Mouse (Mus musculus) skeletal muscle tissue, adult 2 months (tissue): Measurements from ENCODE around the gene Pi4ka.
A peak's percentile ranks its signal among the peaks of the same experiment; 100 is the strongest.

Source experiments
- DNase-seq: peaks from one replicate; pipeline ENCODE4 v3.0.0-alpha.2; 2012; ENCODE audit warnings: low read depth, low spot score

The Pi4ka gene

DNA sequence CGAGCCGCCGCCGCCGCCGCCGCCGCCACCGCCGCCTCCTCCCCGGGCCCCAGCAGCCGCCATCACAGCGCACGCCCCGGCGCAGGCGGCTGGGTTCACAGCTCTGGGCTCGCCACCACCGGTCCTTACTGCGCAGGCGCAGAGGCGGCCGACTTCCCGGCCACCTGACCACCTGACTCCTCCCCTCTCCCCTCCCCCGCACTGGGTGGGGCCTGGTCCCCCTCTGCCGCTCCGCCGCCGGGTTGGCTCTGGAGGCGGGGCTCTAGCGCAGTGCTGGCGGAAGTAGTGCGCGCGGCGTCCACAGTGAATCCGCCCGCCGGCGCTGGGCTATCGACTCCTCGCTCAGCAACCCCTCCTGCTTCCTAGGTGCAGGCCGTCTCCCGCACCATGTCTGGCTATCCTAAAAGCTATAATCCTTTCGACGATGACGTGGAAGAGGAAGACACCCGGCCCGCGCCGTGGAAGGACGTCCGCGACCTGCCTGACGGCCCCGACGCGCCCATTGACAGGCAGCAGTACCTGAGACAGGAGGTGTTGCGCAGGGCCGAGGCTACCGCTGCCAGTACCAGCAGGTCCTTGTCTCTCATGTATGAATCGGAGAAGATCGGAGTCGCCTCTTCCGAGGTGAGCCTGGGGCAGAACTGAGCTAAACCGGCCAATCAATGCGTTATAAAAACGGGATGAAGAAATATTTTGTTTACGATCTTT is at the start of gene Pi4ka, which contains the start of gene Snap29:
TSS of gene Pi4ka (minus strand) at position 579 of the 708 bp plus-strand sequence.
TSS of gene Snap29 (plus strand) at position 251 of the 708 bp plus-strand sequence.
- peak; percentile 98 for DNase-seq

DNA sequence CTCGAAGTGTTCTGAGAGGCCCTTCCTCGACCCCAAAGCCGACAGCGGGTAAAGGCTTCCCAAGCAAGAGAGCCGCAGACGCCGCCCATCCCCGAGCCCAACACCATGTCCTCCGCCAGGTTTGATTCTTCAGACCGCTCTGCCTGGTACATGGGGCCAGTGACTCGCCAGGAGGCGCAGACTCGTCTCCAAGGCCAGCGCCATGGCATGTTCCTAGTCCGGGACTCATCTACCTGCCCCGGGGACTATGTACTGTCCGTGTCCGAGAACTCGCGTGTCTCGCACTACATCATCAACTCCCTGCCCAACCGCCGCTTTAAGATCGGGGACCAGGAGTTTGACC is 46.2 kb upstream of the Pi4ka start:
- DNase-seq: peak; percentile 16

DNA sequence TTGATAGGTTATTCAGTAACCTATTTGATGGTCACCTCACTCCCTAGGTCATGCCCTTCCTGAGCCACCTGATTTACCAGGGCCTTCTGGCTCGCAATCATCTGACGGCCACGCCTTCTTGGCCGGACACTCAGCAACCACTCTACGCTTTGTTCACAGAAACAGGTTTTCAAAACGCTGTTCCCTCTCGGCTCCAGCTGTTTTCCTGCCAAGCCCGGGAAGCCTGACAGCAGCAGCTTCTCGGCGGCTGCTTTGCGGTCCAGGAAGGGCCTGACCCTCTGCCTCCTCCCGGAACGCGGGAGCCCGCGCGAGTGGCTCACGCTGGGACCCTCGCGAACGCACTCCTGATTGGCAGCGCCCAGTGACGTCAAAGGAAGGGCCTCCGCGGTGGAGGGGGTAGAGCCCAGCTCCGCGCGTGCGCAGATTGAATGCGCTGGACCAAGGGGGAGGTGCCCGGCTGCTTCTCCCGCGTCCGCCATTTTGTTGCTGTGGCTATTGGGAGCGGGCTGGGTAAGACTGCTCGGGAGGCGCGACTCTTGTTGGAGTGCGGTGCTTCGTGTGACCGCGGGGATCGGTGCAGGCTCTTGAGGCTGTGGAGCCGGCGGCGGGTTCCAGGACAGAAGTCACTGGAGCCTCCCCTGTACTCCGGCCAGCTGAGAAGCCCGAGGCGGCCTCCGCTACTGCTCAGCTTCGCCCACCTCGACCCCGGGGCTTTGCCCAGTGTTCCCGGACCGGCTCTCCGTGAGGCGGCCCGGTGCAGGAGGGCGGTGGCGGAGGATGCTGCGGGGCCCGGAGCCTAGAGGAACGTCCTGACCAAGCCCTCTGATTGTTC is 45.6 kb upstream of the Pi4ka start, which contains the start of gene Crkl:
TSS of gene Crkl (plus strand) at position 447 of the 832 bp plus-strand sequence.
- peak; percentile 97 for DNase-seq

DNA sequence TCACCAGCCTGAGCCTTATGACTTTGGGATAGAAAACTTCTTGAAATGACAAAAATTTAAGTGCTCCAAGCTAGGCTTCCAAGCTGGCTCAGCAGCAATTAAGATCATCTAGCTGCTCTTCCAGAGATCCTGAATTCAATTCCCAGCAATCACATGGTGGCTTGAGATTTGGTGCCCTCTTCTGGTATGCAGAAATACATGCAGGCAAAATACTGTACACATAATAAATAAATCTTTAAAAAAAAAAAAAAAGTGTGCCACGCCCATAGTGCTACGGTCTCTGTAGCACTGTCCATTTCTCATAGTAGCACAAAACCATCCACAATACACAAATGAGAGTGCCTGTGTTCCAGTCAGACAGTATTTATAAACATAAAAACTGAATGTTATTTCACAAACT is 26.5 kb upstream of the Pi4ka start:
- DNase-seq: no peak

DNA sequence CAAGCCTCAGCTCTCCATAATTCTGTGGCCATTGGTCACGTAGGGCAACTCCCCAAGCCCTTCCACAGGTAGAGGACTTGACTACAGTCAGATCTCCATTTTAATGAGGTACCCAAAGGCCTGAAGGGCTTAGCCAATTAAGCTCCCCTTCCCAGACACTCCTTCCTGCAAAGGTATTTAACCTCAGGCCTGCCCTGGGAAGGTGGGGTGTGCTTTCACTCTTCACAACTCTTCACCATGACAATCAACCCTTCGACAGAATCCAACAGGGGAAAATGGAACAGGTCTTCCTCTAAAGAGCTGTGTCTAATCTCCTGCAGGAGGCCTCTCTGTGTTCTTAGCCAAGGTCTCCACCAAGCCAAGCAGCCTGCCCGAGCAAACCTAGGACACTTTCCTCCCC is 16.9 kb upstream of the Pi4ka start:
- no peak for DNase-seq

DNA sequence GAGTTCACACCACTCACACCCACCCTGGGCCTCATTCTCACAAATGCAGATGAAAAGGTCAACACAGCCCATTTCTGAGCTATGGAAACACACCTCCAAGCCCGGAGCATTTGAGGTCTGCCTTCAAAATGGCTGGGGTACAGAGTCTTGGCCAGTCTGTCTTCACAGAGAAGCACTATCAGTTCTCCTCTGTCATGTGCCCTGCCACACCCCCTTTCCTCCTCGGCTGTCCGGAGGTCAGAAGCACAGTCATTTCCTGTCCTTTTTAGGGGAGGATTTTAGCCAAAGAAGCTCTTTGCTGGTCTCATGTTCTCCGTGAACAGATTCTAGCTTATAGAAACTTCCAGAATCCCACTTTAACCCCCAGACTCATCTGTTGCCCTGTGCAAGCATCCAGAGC is 4.1 kb upstream of the Pi4ka start:
- DNase-seq: no peak

DNA sequence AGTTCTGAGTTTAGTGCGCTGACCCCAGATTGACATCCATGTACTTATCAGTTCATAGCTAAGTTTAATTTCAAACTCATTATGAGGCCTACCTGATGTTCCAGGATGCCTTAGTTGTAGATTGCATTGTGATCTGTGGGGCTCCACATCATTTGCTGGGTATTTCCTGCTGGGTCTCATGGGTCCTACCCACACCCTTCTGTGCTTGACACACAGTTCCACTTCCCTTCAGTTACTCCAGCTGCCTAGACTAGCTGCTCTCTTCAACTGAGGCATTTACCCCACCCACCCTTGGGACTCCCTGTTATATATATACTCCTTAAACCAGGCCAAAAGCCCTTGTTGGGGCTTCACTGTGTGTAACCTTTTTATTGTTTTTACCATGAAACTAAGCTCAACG is 2.9 kb upstream of the Pi4ka start:
- DNase-seq: no peak

DNA sequence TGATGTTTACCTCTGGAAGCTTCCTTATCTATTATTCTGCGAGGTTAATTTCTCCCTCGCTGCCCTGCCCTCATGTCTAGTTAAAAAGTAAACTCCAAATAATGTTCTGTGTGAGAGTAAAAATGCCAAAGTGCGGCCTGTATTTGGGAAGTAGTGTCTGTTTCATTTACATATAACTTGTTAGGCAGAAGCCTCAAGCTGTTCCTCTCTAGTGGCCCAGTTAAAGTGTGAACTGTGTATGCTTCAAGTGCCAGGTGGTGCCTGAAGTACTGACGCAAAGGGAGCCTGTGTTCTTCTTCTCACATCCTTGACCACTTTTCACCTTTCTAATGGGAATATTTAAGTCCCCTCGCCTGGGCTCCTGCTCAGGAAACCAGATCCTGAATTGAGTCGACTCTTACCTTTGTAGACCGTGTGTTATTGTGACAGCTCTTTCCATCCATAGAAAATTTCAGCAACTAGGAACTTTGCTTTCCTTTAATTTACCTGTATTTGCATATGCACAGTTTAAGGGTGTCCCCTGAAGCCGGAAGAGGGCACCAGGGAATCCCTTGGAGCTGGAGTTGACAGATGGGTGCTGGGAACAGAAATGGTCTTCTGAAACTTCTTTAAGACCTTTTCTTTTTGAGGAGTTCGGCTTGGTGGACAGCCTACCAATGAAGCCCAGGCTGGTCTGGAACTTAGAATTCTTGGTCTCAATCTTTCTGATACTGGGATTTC is 558 bp upstream of the Pi4ka start:
- DNase-seq: no peak

DNA sequence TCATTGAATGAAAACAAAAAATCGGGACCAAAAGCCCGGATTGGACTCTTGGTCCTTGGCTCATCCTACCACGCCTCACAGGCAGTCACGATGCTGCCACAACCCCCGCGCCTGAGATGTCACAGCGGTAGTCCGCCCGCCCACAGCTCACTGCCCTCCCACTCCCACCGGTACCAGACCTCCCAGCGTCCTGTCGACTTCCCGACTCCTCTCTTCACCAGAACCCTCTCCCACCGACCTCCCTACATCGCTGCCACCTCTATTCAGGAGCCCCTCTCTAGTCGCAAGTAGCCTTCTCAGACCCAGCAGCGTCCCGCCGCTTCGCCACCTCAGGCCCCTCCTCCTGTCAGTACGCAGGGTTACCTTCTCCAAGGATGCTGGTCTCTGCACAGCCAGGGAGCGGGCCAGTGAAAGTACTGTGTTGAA is 830 bp downstream of the Pi4ka start:
- no peak for DNase-seq

DNA sequence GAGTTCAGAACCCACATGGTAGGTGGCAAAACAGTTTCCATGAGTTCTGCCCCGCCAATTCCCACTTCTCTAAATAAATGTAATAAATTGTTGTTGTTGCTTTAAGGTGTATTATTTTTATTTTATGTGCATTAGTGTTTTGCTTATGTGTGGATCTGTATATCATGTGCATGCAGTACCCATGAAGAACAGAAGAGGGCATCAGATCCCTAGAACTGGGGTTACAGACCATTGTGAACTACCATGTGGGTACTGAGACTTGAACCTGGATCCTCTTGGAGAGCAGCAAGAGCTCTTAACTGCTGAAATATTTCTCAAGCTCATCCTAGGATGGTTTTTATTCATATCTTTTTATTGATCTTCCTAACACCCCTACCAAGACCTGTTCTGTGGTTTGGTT is 3.3 kb downstream of the Pi4ka start:
- no peak for DNase-seq

DNA sequence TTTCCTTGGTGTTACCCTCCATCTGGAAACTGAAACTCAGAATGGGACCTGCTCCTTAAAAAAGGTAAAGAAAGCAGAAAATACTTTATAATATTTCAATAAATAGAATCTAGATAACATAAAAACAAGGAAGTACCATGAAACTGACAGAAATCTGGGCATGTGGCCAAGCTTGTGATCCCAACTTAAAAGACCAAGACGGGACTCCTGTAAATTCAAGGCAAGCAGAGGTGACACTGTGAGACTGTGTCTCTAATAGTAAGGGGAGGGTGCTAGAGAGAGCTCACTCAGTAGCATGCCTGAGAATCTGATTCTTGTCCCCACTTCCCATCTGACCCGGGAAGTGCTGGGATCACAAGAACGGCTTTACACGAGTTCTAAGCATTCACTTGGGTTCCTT is 13.3 kb downstream of the Pi4ka start:
- no peak for DNase-seq

DNA sequence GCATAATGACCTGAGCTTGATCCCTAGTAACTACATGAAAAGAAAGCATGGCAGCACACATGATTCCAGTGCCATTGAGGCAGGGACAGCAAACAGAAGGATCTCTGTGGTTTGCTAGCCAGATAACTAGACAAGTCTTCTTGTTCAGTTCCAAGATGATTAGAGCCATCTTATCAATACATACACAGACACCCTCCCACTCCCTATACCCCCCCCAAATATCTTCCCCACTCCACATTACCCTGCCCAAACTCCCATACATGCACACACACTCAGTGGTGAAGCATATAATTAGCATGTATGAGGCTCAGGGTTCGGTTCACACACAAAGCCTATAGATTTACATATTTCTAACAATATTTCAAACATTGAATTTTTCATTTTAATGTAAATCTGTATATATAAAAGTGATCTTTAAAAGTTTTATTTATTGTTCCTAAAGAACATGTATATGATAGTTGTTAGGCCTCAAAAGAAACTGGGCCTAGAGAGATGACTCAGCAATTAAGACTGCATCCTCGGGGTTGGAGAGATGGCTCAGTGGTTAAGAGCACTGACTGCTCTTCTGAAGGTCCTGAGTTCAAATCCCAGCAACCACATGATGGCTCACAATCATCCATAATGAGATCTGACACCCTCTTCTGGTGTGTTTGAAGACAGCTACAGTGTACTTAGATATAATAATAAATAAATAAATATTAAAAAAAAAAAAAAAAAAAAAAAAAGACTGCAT is 22.4 kb downstream of the Pi4ka start:
- DNase-seq: no peak

DNA sequence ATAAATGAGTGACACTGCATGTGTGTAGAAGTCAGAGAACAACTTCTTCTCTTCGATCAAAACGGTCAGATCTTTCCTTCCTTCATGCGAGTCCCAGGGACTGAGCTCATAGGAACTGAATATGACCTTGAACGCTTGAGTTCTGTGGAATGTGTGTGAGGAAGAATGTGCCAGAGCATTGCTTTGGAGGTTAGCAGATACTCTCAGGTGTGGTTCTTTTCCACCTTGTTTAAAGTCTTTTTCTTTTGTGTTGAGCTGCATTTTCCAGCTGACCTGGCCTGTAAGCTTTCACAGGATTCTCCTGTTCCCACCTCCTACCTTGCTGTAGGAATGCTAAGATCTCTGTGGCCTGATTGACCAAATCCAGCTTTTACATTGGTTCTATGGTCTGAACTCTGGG is 23.8 kb downstream of the Pi4ka start:
- DNase-seq: no peak

DNA sequence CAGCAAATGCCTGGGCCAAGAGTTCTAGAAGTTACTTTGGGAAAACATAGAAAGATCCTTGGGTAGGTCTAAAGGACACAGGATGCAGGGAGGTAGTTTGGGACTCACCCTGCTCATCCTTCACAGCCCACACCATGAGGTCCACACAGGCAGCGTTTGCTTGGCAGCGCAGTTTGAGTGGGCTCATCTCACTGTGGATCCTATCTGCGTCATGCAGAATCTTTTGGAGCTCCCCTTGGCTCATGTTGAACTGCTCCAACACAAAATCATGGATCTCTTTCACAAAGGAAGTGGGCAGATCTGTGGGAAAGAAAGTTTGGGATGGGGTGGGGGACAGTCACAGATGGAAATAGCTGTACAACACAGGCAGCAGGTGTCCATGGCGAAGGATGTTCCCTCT is 47.3 kb downstream of the Pi4ka start:
- no peak for DNase-seq

DNA sequence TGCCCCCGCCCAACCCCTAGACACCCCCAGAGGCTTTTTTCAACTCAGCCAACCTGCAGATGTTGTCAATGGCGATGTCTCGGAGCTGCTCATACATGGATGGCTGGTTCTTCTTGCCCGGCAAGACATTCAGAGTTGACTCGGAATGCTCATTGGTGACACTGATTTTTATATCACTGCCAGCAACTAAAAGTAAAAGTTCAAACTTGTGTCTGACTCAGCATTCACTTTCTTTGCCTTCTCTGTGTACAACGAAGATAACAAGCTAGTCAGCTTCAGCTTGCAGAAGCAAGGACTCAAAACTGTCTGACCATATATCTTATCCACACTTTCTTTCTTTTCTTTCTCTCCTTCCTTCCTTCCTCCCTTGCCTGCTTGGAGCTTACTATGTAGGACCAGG is 50.1 kb downstream of the Pi4ka start:
- DNase-seq: no peak

DNA sequence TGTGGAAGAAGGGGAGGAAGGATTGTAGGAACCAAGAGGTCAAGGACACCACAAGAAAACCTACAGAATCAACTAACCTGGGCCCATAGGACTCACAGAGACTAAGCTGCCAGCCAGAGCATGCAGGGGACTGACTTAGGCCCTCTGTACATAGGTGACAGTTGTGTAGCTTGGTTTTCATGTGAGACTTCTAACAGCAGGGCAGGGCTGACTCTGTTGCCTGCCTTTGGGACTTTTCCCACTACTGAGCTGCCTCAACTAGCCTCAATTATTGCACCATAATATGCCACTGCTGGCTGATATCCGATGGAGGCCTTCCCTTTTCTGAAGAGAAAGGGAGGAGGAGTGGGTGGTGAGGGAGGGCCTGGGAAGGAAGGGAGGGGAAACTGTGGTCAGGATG is 59.3 kb downstream of the Pi4ka start:
- DNase-seq: no peak

DNA sequence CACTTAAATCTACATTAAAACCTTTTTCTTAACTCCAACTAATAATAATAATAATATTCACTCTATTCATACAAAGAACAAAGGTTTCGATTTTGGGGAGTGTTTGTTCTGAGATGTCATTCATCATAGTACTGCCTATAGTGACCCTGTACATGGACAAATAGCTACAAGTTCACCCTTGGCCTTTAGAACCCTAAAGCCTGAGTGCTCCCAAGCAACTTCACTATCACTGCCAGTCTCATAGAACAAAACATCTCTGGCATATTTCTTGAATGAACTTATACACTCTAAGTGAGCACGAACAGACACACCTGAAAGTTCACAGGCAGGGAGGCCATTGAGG is 60.3 kb downstream of the Pi4ka start:
- DNase-seq: no peak

DNA sequence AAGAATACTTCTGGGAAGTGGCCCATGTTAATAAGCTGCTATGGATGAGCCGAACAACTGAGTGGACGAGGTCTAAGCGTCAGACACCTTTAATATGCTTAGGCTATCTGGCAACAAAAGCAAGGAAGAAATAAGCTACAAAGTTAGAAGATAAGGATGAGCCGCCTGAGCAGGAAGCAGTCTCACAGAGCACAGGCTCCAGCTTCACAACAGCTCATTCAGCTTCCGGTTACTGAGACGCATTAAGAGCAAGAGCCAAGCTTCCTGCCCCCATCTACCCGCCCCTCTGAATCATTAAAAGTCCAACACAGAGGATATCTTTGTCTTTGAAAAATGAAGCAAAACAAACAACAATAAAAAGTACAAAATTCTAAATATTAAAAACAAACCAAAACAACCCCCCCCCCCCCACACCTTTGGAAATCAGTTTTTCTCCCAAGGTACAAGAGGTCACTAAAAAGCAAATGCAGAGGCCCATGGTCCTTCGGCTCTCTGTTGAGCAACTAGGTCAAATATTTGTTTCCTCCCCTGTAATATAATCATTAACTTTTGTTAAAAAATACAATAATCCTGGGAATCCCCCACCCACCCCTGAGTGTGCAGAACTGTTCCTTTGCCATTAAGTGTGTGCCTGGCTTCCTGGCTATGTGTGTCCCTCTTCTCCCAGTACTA is 60.8 kb downstream of the Pi4ka start:
- DNase-seq: no peak

DNA sequence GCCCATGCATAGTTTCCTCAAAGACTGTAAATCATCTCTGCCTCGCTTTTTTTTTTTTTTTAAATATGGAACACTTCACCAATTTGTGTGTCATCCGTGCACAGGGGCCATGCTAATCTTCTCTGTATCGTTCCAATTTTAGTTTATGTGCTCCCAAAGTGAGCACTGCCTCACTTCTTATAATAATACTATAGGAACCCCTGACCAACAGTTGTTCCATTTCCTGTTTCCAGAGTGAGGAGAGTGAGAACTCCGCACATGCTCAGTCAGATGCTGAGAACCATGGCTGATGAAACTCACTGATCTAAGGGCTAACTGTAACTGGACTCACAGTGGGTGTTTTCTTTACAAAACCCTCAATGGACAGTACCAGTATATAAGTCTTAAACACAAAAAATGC is 64.3 kb downstream of the Pi4ka start:
- no peak for DNase-seq

DNA sequence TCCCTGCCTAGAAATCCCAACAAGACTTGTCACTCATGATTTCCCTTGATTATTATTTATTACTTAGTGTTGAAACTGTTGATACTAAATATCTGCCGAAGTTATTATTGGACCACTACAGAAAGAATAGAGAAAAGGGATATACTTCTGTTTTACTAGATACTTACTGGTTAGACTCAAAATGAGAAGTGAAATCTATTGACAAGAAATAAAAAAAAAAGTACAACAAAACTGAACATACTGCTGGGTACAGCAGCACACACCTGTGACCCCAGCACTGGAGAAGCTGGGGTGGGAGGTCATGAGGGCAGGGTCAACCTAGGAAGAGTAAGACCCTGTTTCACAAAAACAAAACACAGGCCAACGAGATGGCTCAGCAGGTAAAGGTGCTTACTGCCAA is 65.4 kb downstream of the Pi4ka start:
- no peak for DNase-seq

DNA sequence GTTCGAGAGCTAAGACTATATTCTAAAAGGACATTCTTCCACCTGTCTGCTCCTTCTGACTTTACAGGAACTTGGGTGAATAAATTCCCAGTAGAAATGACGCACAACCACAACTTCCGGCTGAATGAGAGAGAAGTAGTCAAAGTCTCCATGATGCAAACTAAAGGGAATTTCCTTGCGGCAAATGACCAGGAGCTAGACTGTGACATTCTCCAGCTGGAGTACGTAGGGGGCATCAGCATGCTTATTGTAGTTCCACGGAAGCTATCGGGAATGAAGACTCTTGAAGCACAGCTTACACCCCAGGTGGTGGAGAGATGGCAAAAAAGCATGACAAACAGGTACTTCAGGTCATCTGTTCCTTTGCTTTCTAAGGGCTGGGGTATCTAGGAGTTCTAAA is 66.4 kb downstream of the Pi4ka start:
- no peak for DNase-seq
